Mouse (Mus musculus): Measurements from ENCODE around the gene Neb.

DNA sequence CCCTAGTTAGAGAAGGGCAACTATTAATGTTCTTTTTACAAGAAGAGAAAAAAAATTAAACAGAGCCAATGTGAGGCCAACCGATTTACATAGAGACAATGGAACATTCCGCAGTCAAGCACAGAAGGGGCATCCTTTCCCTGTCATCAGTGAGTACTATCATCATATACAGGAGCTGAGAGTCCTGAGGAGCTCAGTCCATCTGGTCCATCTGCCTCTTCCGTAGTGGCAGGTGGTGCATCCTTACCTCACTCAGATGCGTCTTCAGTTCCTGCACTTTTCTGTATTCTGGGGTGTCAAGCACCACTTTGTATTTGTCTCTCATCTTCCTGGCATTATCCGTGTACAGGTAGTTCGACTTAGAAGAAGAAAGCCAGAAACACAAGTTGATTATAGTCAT is 184.6 kb downstream of the Neb start:
- no peak for TF ChIP-seq SRF (IDR thresholded peaks at IDR 0.05; ENCODE audit: control insufficient read depth, insufficient read length, low read depth)
- no peak for TF ChIP-seq POLR2A (IDR thresholded peaks at IDR 0.05; ENCODE audit: insufficient read length, low read depth)
- no peak for TF ChIP-seq REST (IDR thresholded peaks at IDR 0.05; ENCODE audit: insufficient read depth, insufficient read length)
- TF ChIP-seq USF1 (IDR thresholded peaks at IDR 0.05; ENCODE audit: low read depth): no peak
- no peak for TF ChIP-seq TCF12 (IDR thresholded peaks at IDR 0.05; ENCODE audit: insufficient read depth, poor library complexity, severe bottlenecking)
- TF ChIP-seq MYOG (IDR thresholded peaks at IDR 0.05; ENCODE audit: control insufficient read depth in 1 of 3, insufficient read depth in 1 of 3, insufficient read length in 2 of 3, low read depth in 2 of 3): no peak
- no peak for TF ChIP-seq CEBPB (IDR thresholded peaks at IDR 0.05; ENCODE audit: insufficient read depth, poor library complexity, severe bottlenecking)
